Comparison of ENCODE assay signal across 29 mouse cellular contexts in the genomic region with DNA sequence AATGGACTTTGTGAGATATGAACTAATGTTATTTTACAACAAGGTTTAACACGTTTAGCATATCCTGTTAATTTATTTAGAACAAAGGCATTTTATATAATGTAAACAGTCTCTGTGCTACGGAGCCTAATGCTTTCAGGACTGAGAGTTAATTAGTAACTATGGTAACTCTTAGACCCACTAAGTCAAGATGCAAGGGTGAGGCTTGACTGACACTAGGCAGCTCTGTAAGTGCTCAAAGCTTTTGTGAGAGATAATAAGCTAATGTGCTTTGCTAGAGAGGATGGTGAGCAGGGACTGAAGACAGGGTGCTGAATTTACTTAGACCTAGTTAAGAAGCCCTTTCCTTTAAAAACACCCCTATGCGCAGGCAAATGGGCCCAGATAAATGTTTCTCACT.
A peak's percentile ranks its signal among the peaks of the same experiment; 100 is the strongest.
DNase-seq lines count a peak whose midpoint lies in the region; ATAC-seq and TF ChIP-seq lines count a peak whose summit lies in the region.
"Had no signal": no experiment of that assay in that cellular context is flagged by ENCODE, and none has a peak within 500 bp of the region (broad histone marks: within the 10 kb centered on the region; RNA-seq: fewer than 3 reads in every experiment).

No protein-coding gene starts in this region.

- no peaks in the 10 kb centered on the region for H3K27me3 ChIP-seq in hindbrain, embryonic 12.5 days
- H3K27me3 ChIP-seq in hindbrain, embryonic 14.5 days (ENCODE audit: control insufficient read depth, insufficient read depth, low read length), result no peaks in the 10 kb centered on the region
- no peaks in the 10 kb centered on the region for H3K27me3 ChIP-seq in forebrain, embryonic 14.5 days (replicated peaks; ENCODE audit: control insufficient read depth, insufficient read depth, low read length)
- no peaks in the 10 kb centered on the region for H3K27me3 ChIP-seq in stomach, embryonic 16.5 days (ENCODE audit: control insufficient read depth, insufficient read depth, low read length)
- H3K27me3 ChIP-seq: CH12.LX; embryonic facial prominence, embryonic 12.5 days; limb, embryonic 13.5 days; liver, embryonic 12.5 days; neural tube, embryonic 15.5 days; Patski had no signal

- no peak overlapping the region for H3K27ac ChIP-seq in hindbrain, embryonic 12.5 days
- H3K27ac ChIP-seq in hindbrain, embryonic 14.5 days, result no peak overlapping the region
- H3K27ac ChIP-seq in forebrain, embryonic 14.5 days (ENCODE audit: low read depth, low read length), result no peak overlapping the region
- H3K27ac ChIP-seq in stomach, embryonic 16.5 days (ENCODE audit: low read length), result no peak overlapping the region
- H3K27ac ChIP-seq: embryonic facial prominence, embryonic 12.5 days; gastrocnemius, adult 2 months; hindbrain, postnatal 0 days; limb, embryonic 13.5 days; liver, embryonic 12.5 days; neural tube, embryonic 15.5 days had no signal

- peak; percentile 54 for ATAC-seq in hindbrain, embryonic 12.5 days (ENCODE audit: low FRiP score)
- ATAC-seq in hindbrain, embryonic 14.5 days (ENCODE audit: low FRiP score), result no peak
- peak; percentile 71 for ATAC-seq in forebrain, embryonic 14.5 days
- peak; percentile 62; the same call in 1 of the 2 replicates for ATAC-seq in stomach, embryonic 16.5 days (ENCODE audit: insufficient read depth, low FRiP score)
- ATAC-seq: hindbrain, postnatal 0 days; liver, embryonic 12.5 days; Patski had no signal

- H3K36me3 ChIP-seq in hindbrain, embryonic 12.5 days, result no peaks in the 10 kb centered on the region
- no peaks in the 10 kb centered on the region for H3K36me3 ChIP-seq in hindbrain, embryonic 14.5 days (replicated peaks; ENCODE audit: control insufficient read depth, insufficient read depth)
- H3K36me3 ChIP-seq in forebrain, embryonic 14.5 days (ENCODE audit: control insufficient read depth, insufficient read depth, low read length), result no peaks in the 10 kb centered on the region
- H3K36me3 ChIP-seq in stomach, embryonic 16.5 days (ENCODE audit: control insufficient read depth, insufficient read depth, low read length), result no peaks in the 10 kb centered on the region
- H3K36me3 ChIP-seq: embryonic facial prominence, embryonic 12.5 days; G1E; limb, embryonic 13.5 days; liver, embryonic 12.5 days; neural tube, embryonic 15.5 days had no signal

- H3K9me3 ChIP-seq in hindbrain, embryonic 12.5 days (replicated peaks), result peaks cover 4% of the 10 kb centered on the region; the same call in 1 of the 2 replicates
- no peaks in the 10 kb centered on the region for H3K9me3 ChIP-seq in hindbrain, embryonic 14.5 days (ENCODE audit: control insufficient read depth, low read length)
- no peaks in the 10 kb centered on the region for H3K9me3 ChIP-seq in forebrain, embryonic 14.5 days (replicated peaks; ENCODE audit: control insufficient read depth, low read length)
- H3K9me3 ChIP-seq in stomach, embryonic 16.5 days (replicated peaks; ENCODE audit: control insufficient read depth, low read length), result no peaks in the 10 kb centered on the region
- H3K9me3 ChIP-seq: embryonic facial prominence, embryonic 12.5 days; G1E; liver, embryonic 12.5 days; neural tube, embryonic 15.5 days had no signal

- WGBS in hindbrain, embryonic 12.5 days, result 49% methylated on average over 3 of the region's 3 CpGs
- 37% methylated on average over 3 of the region's 3 CpGs for WGBS in hindbrain, embryonic 14.5 days
- 24% methylated on average over 3 of the region's 3 CpGs for WGBS in forebrain, embryonic 14.5 days
- 25% methylated on average over 3 of the region's 3 CpGs for WGBS in stomach, embryonic 16.5 days
- WGBS in lung, adult 2 months, result 36% methylated on average over 3 of the region's 3 CpGs

- H3K4me2 ChIP-seq in hindbrain, embryonic 12.5 days (replicated peaks), result no peak overlapping the region
- no peak overlapping the region for H3K4me2 ChIP-seq in hindbrain, embryonic 14.5 days (replicated peaks)
- H3K4me2 ChIP-seq in forebrain, embryonic 14.5 days (ENCODE audit: low read length), result no peak overlapping the region
- no peak overlapping the region for H3K4me2 ChIP-seq in stomach, embryonic 16.5 days (ENCODE audit: low read depth, low read length)
- H3K4me2 ChIP-seq: embryonic facial prominence, embryonic 12.5 days; limb, embryonic 13.5 days; liver, embryonic 12.5 days; neural tube, embryonic 15.5 days had no signal

- no peak for DNase-seq in hindbrain, embryonic 14.5 days (ENCODE audit: low spot score)
- peak; percentile 17 for DNase-seq in retina, postnatal 1 day
- DNase-seq in retina, embryonic 14.5 days (ENCODE audit: low spot score), result no peak
- peak; percentile 60 for DNase-seq in forebrain, embryonic 14.5 days (ENCODE audit: low spot score)
- no peak for DNase-seq in lung, adult 2 months
- DNase-seq: adrenal gland, adult 8-10 months; B cell, adult 2 months; cerebellum, adult 18-20 months; cerebellum, postnatal 25 days; gastrocnemius, adult 2 months; heart, postnatal 36 days; kidney, adult 18-20 months; kidney, postnatal 4 days; lung, adult 18-20 months; lung, postnatal 14 days; right cerebral cortex, postnatal 14 days; spleen, adult 18-20 months; thymus, postnatal 36 days had no signal

- H3K4me3 ChIP-seq in hindbrain, embryonic 12.5 days, result no peak overlapping the region
- no peak overlapping the region for H3K4me3 ChIP-seq in hindbrain, embryonic 14.5 days (replicated peaks; ENCODE audit: low read length)
- H3K4me3 ChIP-seq in forebrain, embryonic 14.5 days (ENCODE audit: low read depth, low read length), result no peak overlapping the region
- no peak overlapping the region for H3K4me3 ChIP-seq in stomach, embryonic 16.5 days (replicated peaks; ENCODE audit: low read length)
- no peak overlapping the region for H3K4me3 ChIP-seq in lung, adult 2 months (replicated peaks; ENCODE audit: extremely low read depth, low read depth, low read length)
- H3K4me3 ChIP-seq: embryonic facial prominence, embryonic 12.5 days; erythroblast, embryonic 14.5 days; gastrocnemius, adult 2 months; limb, embryonic 13.5 days; liver, embryonic 12.5 days; neural tube, embryonic 15.5 days had no signal

- no peaks in the 10 kb centered on the region for H3K4me1 ChIP-seq in hindbrain, embryonic 12.5 days
- H3K4me1 ChIP-seq in hindbrain, embryonic 14.5 days (replicated peaks; ENCODE audit: control insufficient read depth, insufficient read depth, low read length), result no peaks in the 10 kb centered on the region
- no peaks in the 10 kb centered on the region for H3K4me1 ChIP-seq in forebrain, embryonic 14.5 days (ENCODE audit: control insufficient read depth, insufficient read depth, low read length)
- H3K4me1 ChIP-seq in stomach, embryonic 16.5 days (ENCODE audit: control insufficient read depth, insufficient read depth, low read length), result no peaks in the 10 kb centered on the region
- no peaks in the 10 kb centered on the region for H3K4me1 ChIP-seq in lung, adult 2 months (ENCODE audit: control insufficient read depth, insufficient read depth, low read length)
- H3K4me1 ChIP-seq: embryonic facial prominence, embryonic 12.5 days; limb, embryonic 13.5 days; liver, embryonic 12.5 days; neural tube, embryonic 15.5 days had no signal

- no peak overlapping the region for H3K9ac ChIP-seq in hindbrain, embryonic 12.5 days
- no peak overlapping the region for H3K9ac ChIP-seq in hindbrain, embryonic 14.5 days
- H3K9ac ChIP-seq in forebrain, embryonic 14.5 days (ENCODE audit: low read length), result no peak overlapping the region
- H3K9ac ChIP-seq in stomach, embryonic 16.5 days (ENCODE audit: low read length), result no peak overlapping the region
- H3K9ac ChIP-seq: embryonic facial prominence, embryonic 12.5 days; limb, embryonic 13.5 days; liver, embryonic 12.5 days; neural tube, embryonic 15.5 days had no signal

- no peak for TF ChIP-seq POLR2A in lung, adult 2 months (IDR thresholded peaks at IDR 0.05; ENCODE audit: borderline replicate concordance, extremely low read depth, low read depth, low read length)

- no peak for TF ChIP-seq CTCF in lung, adult 2 months (IDR thresholded peaks at IDR 0.05; ENCODE audit: insufficient read depth, low read length)

Comparison
In these comparisons a context has a peak if more than half of its experiments do, and no peak if none do; other contexts are left out.
1. DNase-seq: peak in retina, postnatal 1 day (single experiment) and forebrain, embryonic 14.5 days (single experiment); none in hindbrain, embryonic 14.5 days (single experiment), retina, embryonic 14.5 days (single experiment) and lung, adult 2 months (single experiment).